Mouse (Mus musculus): Measurements from ENCODE around the gene Egln3. TPM values are rescaled to one million over a fixed set of nuclear protein-coding genes. Genes with fewer than 3 reads are reported as not detected.
A peak's percentile ranks its signal among the peaks of the same experiment; 100 is the strongest.

Egln3 gene
- total RNA-seq, 2 experiments from 2014 or later, result 1.1 TPM; not detected in 1

GRCm38 (mm10) chr12:54205731-54206130 is 2.1 kb upstream of the Egln3 start:
- no peak for ATAC-seq (replicated peaks; ENCODE audit: low FRiP score, low TSS enrichment, poor library complexity, severe bottlenecking)

- peak; percentile 62; the same call in 1 of the 2 replicates for ATAC-seq (replicated peaks; ENCODE audit: low FRiP score, low TSS enrichment, poor library complexity, severe bottlenecking)
Observed at GRCm38 (mm10) chr12:54205195-54205594, 1.5 kb upstream of the Egln3 start.

DNA sequence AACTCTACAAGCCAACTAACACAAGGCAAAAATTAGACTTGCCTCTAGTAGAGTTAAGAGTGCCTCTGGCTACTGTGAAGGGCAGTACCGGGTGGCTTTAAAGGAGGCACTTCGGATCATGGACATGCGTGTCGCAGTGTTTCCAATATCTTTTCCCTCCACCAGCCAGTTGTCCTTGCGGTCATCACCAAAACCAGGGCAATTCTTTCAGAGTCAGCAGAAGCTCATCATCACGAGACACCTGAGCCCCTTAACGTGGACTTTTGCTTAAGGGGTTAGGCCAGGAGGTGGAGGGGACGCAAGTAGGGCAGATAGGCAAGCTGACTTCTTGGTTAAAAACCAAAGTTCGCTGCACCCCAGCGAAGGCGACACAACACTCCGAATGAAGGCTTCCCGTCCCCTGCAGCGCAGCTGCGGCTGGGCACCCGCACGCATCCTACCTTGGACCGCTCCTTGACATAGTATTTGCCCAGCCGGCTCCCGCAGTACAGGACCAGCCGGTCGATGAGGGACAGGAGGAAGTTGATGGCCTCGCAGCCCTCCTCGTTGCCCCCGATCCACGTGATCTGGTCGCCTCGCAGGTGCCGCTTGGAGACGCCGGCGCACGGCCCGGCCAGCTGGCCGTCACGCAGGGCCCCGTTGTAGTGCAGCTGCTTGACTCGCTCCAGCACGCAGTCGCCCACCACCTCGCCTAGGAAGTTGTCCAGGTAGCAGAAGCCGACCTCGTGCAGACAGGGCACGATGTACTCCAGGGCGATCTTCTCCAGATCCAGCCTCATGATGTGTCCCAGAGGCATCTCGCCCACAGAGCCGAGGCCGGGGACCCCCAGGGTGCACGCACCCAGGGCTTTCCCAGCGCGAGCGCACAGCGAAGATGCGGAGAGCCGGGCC is 650 bp downstream of the Egln3 start:
- 0 out of 2 replicates have a peak, but pooled peaks have one; percentile 20 for ATAC-seq (replicated peaks; ENCODE audit: low FRiP score, low TSS enrichment, poor library complexity, severe bottlenecking)

GRCm38 (mm10) chr12:54202276-54202675 is 1.4 kb downstream of the Egln3 start:
- ATAC-seq (replicated peaks; ENCODE audit: low FRiP score, low TSS enrichment, poor library complexity, severe bottlenecking), result no peak

- ATAC-seq (replicated peaks; ENCODE audit: low FRiP score, low TSS enrichment, poor library complexity, severe bottlenecking), result no peak
Observed at GRCm38 (mm10) chr12:54200856-54201255, 2.8 kb downstream of the Egln3 start.

GRCm38 (mm10) chr12:54200172-54200571 is 3.5 kb downstream of the Egln3 start:
- ATAC-seq (replicated peaks; ENCODE audit: low FRiP score, low TSS enrichment, poor library complexity, severe bottlenecking), result no peak

DNA sequence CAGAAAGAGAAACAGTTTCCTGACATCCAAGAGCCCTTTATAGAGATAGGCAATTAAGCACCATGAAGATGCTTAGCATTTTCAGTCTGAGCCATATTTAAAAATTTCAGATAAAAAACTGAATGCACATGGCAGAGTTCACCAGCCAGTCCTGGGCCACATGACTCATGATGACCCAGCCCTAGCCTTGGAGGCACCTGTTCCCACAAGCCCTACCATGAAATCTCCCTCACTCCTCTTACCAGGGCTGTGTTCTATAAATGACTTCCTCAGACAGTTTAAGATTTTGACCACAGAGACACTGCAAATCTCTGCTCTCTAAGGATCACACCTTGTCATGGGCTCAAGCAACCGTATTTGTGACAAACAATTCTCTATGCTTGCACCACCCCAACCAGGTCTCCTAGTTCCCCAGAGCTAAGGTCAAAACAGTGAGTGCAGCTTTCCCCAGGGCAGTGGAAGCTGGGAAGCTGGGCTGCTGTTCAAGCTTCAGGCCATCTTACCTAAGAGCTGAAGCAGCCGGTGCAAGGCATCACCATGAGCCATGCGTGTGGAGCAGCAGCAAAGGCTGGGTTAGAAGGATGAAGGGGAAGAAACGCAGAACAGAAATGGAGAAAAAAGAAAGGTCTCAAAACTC is 5.3 kb downstream of the Egln3 start:
- ATAC-seq (replicated peaks; ENCODE audit: low FRiP score, low TSS enrichment, poor library complexity, severe bottlenecking), result no peak

DNA sequence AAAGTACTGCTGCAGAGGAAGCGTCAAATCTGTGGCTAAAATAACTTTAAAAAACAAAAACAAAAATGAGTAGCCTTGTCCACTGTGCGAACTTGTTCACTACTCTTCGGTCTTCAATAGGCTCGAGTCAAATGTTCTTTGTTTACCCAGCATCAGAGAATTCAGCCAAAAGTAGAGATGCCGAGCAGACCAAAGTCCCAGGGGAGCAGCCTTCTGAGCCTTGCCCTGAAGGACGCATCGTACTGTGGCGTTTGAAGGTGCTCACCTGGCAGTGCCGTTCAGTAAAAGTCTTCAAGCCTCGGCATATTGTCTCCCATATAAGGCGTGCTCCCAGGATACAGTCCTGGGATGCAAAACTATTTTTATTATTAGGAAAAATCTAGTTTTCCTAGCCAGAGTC is 5.8 kb downstream of the Egln3 start:
- no peak for ATAC-seq (replicated peaks; ENCODE audit: low FRiP score, low TSS enrichment, poor library complexity, severe bottlenecking)

GRCm38 (mm10) chr12:54197301-54197782 is 6.3 kb downstream of the Egln3 start:
- ATAC-seq (replicated peaks; ENCODE audit: low FRiP score, low TSS enrichment, poor library complexity, severe bottlenecking), result no peak

GRCm38 (mm10) chr12:54196881-54197280 is 6.8 kb downstream of the Egln3 start:
- no peak for ATAC-seq (replicated peaks; ENCODE audit: low FRiP score, low TSS enrichment, poor library complexity, severe bottlenecking)

- ATAC-seq (replicated peaks; ENCODE audit: low FRiP score, low TSS enrichment, poor library complexity, severe bottlenecking), result no peak
Observed at GRCm38 (mm10) chr12:54194159-54194558, 9.5 kb downstream of the Egln3 start.

- no peak for ATAC-seq (replicated peaks; ENCODE audit: low FRiP score, low TSS enrichment, poor library complexity, severe bottlenecking)
Observed at GRCm38 (mm10) chr12:54192305-54192661, 11.4 kb downstream of the Egln3 start.

DNA sequence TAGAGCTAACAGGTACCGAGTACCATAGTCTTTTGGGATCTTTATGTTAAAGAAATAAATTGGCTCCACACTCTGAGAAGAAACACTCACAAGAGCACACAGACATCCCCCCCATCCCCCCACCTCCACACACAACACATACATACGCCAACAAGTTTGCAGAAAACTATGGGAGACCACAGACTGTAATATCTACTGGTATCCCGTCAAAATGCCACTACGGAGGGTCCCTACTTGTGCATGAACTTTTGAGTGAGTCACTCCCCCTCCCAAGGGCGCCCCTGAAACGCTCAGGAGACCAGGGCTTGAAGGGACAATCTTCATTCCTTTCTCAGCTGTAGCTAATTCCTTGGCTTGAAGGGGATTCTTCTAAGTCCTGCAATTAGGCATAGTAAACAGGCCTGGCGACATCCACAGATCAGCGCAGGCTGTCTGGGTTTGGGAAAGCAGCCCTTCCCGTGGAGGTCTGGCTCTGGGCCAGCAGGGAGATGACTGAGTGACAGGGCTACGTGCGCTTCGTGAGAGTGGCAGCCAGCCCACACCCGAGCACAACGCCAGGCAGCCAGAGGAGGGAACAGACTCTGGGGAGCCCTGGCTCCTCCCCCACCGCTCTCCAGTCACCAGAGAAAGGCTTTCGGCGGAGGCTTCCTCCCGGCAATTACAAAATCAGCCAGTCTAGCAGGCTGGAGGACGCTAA is 11.9 kb downstream of the Egln3 start:
- ATAC-seq (replicated peaks; ENCODE audit: low FRiP score, low TSS enrichment, poor library complexity, severe bottlenecking), result peak; percentile 90

DNA sequence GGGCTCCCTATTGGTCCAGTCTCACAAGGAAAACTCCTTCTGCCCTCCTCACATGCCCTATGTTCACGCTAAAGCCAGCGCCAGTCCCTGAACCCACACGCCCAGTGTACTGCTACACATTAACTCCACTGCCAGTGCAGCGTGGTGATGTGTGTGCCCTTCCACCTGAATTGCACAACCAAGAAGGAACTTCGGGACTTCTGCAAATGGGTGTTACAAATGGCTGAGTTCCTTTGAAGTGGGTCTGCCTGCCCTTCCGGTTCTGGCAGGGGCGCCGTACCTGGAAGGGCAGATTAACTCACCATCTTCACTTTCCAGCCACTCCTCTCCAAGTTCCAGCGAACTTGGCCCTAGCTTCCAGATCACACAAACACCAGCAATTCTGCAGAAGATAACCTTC is 12.5 kb downstream of the Egln3 start:
- no peak for ATAC-seq (replicated peaks; ENCODE audit: low FRiP score, low TSS enrichment, poor library complexity, severe bottlenecking)

DNA sequence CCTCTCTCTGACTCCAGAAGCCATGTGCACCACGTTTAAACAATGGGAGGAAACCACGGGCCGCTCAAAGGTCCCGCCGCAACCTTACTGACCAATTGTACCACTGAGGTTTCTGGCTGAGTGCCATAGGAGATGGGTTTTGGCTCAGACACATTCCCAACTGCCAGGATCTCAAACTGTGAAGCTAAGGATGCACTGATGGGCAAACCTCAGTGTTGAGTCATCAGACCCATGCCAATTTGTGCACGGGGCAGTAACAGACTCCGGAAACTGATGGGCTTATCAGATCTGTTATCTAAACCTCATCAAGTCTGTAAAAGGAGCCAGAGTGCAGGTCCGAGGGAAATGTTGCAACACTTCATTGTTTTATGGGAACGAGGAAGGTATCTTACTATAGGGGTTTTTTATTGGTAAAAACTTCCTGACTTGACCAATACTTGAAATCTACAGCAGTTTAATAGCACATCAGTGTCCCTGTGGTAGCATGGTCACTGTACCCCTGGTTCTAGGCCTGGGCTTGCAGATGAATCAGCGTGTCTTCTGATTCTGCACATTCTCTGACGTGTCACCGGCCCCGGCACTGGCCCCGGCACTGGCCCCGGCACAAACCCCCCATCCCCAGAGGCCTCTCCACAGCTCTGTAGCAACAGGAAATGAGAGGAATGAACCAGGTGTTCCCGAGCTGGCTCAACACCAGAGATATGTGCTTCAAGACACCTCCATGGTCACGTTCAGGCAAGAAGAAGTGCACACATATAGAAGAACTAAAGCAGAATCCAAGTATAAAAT is 15.7 kb downstream of the Egln3 start:
- ATAC-seq (replicated peaks; ENCODE audit: low FRiP score, low TSS enrichment, poor library complexity, severe bottlenecking), result no peak

GRCm38 (mm10) chr12:54186926-54187623 is 16.6 kb downstream of the Egln3 start:
- ATAC-seq (replicated peaks; ENCODE audit: low FRiP score, low TSS enrichment, poor library complexity, severe bottlenecking), result no peak

DNA sequence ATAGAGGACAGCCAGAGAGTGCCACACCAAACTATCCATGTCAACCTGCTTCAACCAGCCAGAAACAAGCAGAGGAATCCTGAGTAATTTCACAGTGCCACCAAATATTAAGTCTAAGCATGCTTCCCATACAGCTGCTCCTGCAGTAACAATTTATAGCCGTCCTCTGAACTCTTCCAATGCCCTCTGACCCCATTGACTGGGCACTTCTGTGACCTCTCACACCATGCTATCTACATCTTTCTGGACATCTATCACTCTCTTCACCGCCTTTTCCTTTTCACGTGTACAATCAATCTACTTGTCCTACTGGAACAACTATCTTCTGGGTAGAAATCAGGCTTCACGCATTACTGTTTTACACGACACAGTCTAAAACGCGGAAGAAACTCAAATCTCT is 19.4 kb downstream of the Egln3 start:
- no peak for ATAC-seq (replicated peaks; ENCODE audit: low FRiP score, low TSS enrichment, poor library complexity, severe bottlenecking)

DNA sequence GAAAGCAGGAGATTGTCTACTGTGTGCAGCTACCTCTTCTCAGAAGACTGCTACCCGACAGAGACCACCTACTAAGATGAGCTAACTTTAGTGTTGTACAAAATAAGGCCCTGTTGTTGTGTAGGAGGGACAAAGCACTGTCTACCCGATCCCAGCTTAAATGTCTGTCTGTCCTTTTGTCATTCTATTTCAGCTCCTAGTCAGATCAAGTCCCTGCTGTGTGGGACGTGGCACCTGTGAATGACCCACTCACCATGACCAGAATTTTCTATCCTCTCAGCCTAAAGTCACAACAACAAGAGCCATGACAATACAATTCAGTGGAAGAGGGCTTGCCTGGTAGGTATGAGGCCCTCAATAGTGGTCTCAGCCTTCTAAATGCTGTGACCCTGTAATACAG is 25.3 kb downstream of the Egln3 start:
- ATAC-seq (replicated peaks; ENCODE audit: low FRiP score, low TSS enrichment, poor library complexity, severe bottlenecking), result no peak

- ATAC-seq (replicated peaks; ENCODE audit: low FRiP score, low TSS enrichment, poor library complexity, severe bottlenecking), result no peak
Observed at GRCm38 (mm10) chr12:54168786-54169185, 34.9 kb downstream of the Egln3 start.
